ENCODE assay signal across 25 mouse cellular contexts in genomic region chr7:143031816-143032215, GRCm38 (mm10). TPM values are rescaled to one million over a fixed set of nuclear protein-coding genes. Genes with fewer than 3 reads are reported as not detected.
A peak's percentile ranks its signal among the peaks of the same experiment; 100 is the strongest.
DNase-seq lines count a peak whose midpoint lies in the region; ATAC-seq lines count a peak whose summit lies in the region.
"Had no signal": no experiment of that assay in that cellular context is flagged by ENCODE, and none has a peak within 500 bp of the region (broad histone marks: within the 10 kb centered on the region; RNA-seq: fewer than 3 reads in every experiment).

No protein-coding gene starts in this region.

- intact Hi-C loops in heart, postnatal 14 days (cut with DNase I) = no loop called here

- 30% methylated on average over 1 of the region's 1 CpGs for WGBS in heart, embryonic 15.5 days
- WGBS in heart, embryonic 10.5 days = 75% methylated on average over 1 of the region's 1 CpGs
- WGBS in heart, embryonic 16.5 days = 18% methylated on average over 1 of the region's 1 CpGs
- 84% methylated on average over 1 of the region's 1 CpGs for WGBS in midbrain, embryonic 11.5 days

- H3K27me3 ChIP-seq in heart, embryonic 15.5 days = no peaks in the 10 kb centered on the region
- no peaks in the 10 kb centered on the region for H3K27me3 ChIP-seq in heart, embryonic 10.5 days (ENCODE audit: insufficient read depth, poor library complexity, severe bottlenecking)
- no peaks in the 10 kb centered on the region for H3K27me3 ChIP-seq in heart, embryonic 16.5 days (ENCODE audit: control insufficient read depth, insufficient read depth, low read length)
- H3K27me3 ChIP-seq in midbrain, embryonic 11.5 days (ENCODE audit: control insufficient read depth, insufficient read depth, low read length) = no peaks in the 10 kb centered on the region
- H3K27me3 ChIP-seq: kidney, embryonic 15.5 days; limb, embryonic 13.5 days; liver, embryonic 12.5 days had no signal

- H3K4me1 ChIP-seq in heart, embryonic 15.5 days (replicated peaks) = peaks cover 25% of the 10 kb centered on the region
- H3K4me1 ChIP-seq in heart, embryonic 10.5 days = peaks cover 8% of the 10 kb centered on the region; the same call in 1 of the 2 replicates
- peaks cover 18% of the 10 kb centered on the region for H3K4me1 ChIP-seq in heart, embryonic 16.5 days (ENCODE audit: control insufficient read depth, insufficient read depth, low read length)
- no peaks in the 10 kb centered on the region for H3K4me1 ChIP-seq in midbrain, embryonic 11.5 days (ENCODE audit: control insufficient read depth, insufficient read depth, low read length)
- H3K4me1 ChIP-seq: embryonic facial prominence, embryonic 10.5 days; forebrain, embryonic 10.5 days; hindbrain, embryonic 10.5 days; limb, embryonic 13.5 days; midbrain, embryonic 10.5 days had no signal

- ATAC-seq in heart, embryonic 15.5 days (replicated peaks; ENCODE audit: insufficient number of reproducible peaks, insufficient read depth, low FRiP score, low read depth) = 0 out of 2 replicates have a peak, but pooled peaks have one; percentile 64
- peak; percentile 49 for ATAC-seq in heart, embryonic 16.5 days (replicated peaks; ENCODE audit: extremely low read depth, insufficient read depth, low FRiP score)
- no peak for ATAC-seq in midbrain, embryonic 11.5 days (ENCODE audit: low FRiP score)
- ATAC-seq: forebrain, embryonic 16.5 days; hindbrain, embryonic 16.5 days; liver, embryonic 12.5 days had no signal

- H3K27ac ChIP-seq in heart, embryonic 15.5 days = peak overlapping the region; percentile 65
- H3K27ac ChIP-seq in heart, embryonic 10.5 days = no peak overlapping the region
- peak overlapping the region; percentile 66 for H3K27ac ChIP-seq in heart, embryonic 16.5 days (ENCODE audit: low read length)
- no peak overlapping the region for H3K27ac ChIP-seq in midbrain, embryonic 11.5 days (ENCODE audit: low read depth, low read length)
- H3K27ac ChIP-seq: embryonic facial prominence, embryonic 10.5 days; forebrain, embryonic 10.5 days; hindbrain, embryonic 10.5 days; kidney, embryonic 15.5 days; limb, embryonic 13.5 days; liver, embryonic 12.5 days; midbrain, embryonic 10.5 days had no signal

- no peaks in the 10 kb centered on the region for H3K9me3 ChIP-seq in heart, embryonic 15.5 days (replicated peaks)
- H3K9me3 ChIP-seq in heart, embryonic 10.5 days = no peaks in the 10 kb centered on the region
- H3K9me3 ChIP-seq in heart, embryonic 16.5 days (replicated peaks; ENCODE audit: control insufficient read depth, low read length) = no peaks in the 10 kb centered on the region
- no peaks in the 10 kb centered on the region for H3K9me3 ChIP-seq in midbrain, embryonic 11.5 days (ENCODE audit: control insufficient read depth, low read length)
- H3K9me3 ChIP-seq: embryonic facial prominence, embryonic 10.5 days; forebrain, embryonic 10.5 days; hindbrain, embryonic 10.5 days; kidney, embryonic 15.5 days; limb, embryonic 13.5 days; liver, embryonic 12.5 days; midbrain, embryonic 10.5 days had no signal

- H3K36me3 ChIP-seq in heart, embryonic 15.5 days = no peaks in the 10 kb centered on the region
- peaks cover 9% of the 10 kb centered on the region; the same call in 1 of the 2 replicates for H3K36me3 ChIP-seq in heart, embryonic 10.5 days
- peaks cover 3% of the 10 kb centered on the region; the same call in 1 of the 2 replicates for H3K36me3 ChIP-seq in heart, embryonic 16.5 days (ENCODE audit: control insufficient read depth, insufficient read depth)
- no peaks in the 10 kb centered on the region for H3K36me3 ChIP-seq in midbrain, embryonic 11.5 days (ENCODE audit: control insufficient read depth, insufficient read depth, low read length)
- H3K36me3 ChIP-seq: embryonic facial prominence, embryonic 10.5 days; forebrain, embryonic 10.5 days; hindbrain, embryonic 10.5 days; liver, embryonic 12.5 days had no signal

- H3K4me2 ChIP-seq in heart, embryonic 15.5 days = no peak overlapping the region
- no peak overlapping the region for H3K4me2 ChIP-seq in heart, embryonic 16.5 days (ENCODE audit: low read depth, low read length)
- H3K4me2 ChIP-seq in midbrain, embryonic 11.5 days = no peak overlapping the region
- H3K4me2 ChIP-seq: kidney, embryonic 15.5 days; limb, embryonic 13.5 days; liver, embryonic 12.5 days had no signal

- no peak overlapping the region for H3K4me3 ChIP-seq in heart, embryonic 15.5 days
- H3K4me3 ChIP-seq in heart, embryonic 10.5 days = no peak overlapping the region
- no peak overlapping the region for H3K4me3 ChIP-seq in heart, embryonic 16.5 days (ENCODE audit: low read length)
- H3K4me3 ChIP-seq in midbrain, embryonic 11.5 days (ENCODE audit: low read depth, low read length) = no peak overlapping the region
- H3K4me3 ChIP-seq: embryonic facial prominence, embryonic 10.5 days; forebrain, embryonic 10.5 days; hindbrain, embryonic 10.5 days; kidney, embryonic 15.5 days; limb, embryonic 13.5 days; liver, embryonic 12.5 days; midbrain, embryonic 10.5 days had no signal

- peak; percentile 92 for DNase-seq in heart, adult 11 months
- DNase-seq in heart, postnatal 14 days = no peak
- no peak for DNase-seq in heart, embryonic 10.5 days (ENCODE audit: low spot score)
- DNase-seq in NIH3T3 (ENCODE audit: low read depth) = peak; percentile 83
- DNase-seq in right cerebral cortex, postnatal 10 days (ENCODE audit: low spot score in 2 of 2) = no peak
- DNase-seq in midbrain, embryonic 11.5 days (ENCODE audit: low spot score, missing footprints) = no peak
- DNase-seq: cerebellum, adult 9-11 months; gastrocnemius, postnatal 25 days; kidney, adult 11 months; kidney, postnatal 36 days; layer of hippocampus, adult 9-11 months; lung, adult 18-20 months; right cerebral cortex, postnatal 4 days; thymus, postnatal 14 days had no signal

- no peak overlapping the region for H3K9ac ChIP-seq in heart, embryonic 15.5 days
- no peak overlapping the region for H3K9ac ChIP-seq in heart, embryonic 16.5 days (ENCODE audit: low read length)
- no peak overlapping the region for H3K9ac ChIP-seq in midbrain, embryonic 11.5 days (ENCODE audit: low read length)
- H3K9ac ChIP-seq: kidney, embryonic 15.5 days; limb, embryonic 13.5 days; liver, embryonic 12.5 days had no signal

RNA-seq across cellular contexts. Expression of gene Cd81, which starts 20.7 kb away (rescaled TPM):
- 100 to 1,000 TPM; 505 to 506 TPM for total RNA-seq in heart, postnatal 14 days (2021)
- 780 and 813 TPM in 2 replicates for polyA plus RNA-seq in heart, embryonic 15.5 days (2015; fragmentation: Nextera tagmentation; extraction: Ambion mirVana)
- 472 and 583 TPM in 2 replicates for polyA plus RNA-seq in heart, embryonic 10.5 days (2016; fragmentation: Nextera tagmentation; extraction: Ambion mirVana)
- polyA plus RNA-seq in heart, embryonic 16.5 days (2015; fragmentation: Nextera tagmentation; extraction: Ambion mirVana) = 878 and 900 TPM in 2 replicates
- polyA plus RNA-seq in midbrain, embryonic 11.5 days (2014; fragmentation: Nextera tagmentation; extraction: Ambion mirVana) = 256 and 276 TPM in 2 replicates

RNA-seq across cellular contexts. Expression of gene Tspan32, which starts 27.0 kb away (rescaled TPM):
- total RNA-seq in heart, postnatal 14 days (2021) = 1 to 10 TPM in 1 of 2 experiments, under 1 TPM in 1; 0.91 to 1.1 TPM
- 2.4 and 3.7 TPM in 2 replicates for polyA plus RNA-seq in heart, embryonic 15.5 days (2015; fragmentation: Nextera tagmentation; extraction: Ambion mirVana)
- 19.3 and 21.1 TPM in 2 replicates for polyA plus RNA-seq in heart, embryonic 10.5 days (2016; fragmentation: Nextera tagmentation; extraction: Ambion mirVana)
- polyA plus RNA-seq in heart, embryonic 16.5 days (2015; fragmentation: Nextera tagmentation; extraction: Ambion mirVana) = 2.5 and 2.9 TPM in 2 replicates
- 5.0 and 6.2 TPM in 2 replicates for polyA plus RNA-seq in midbrain, embryonic 11.5 days (2014; fragmentation: Nextera tagmentation; extraction: Ambion mirVana)

RNA-seq across cellular contexts. Expression of gene Tssc4, which starts 37.2 kb away (rescaled TPM):
- total RNA-seq in heart, postnatal 14 days (2021) = 10 to 100 TPM; 19.0 to 20.7 TPM
- polyA plus RNA-seq in heart, embryonic 15.5 days (2015; fragmentation: Nextera tagmentation; extraction: Ambion mirVana) = 45.7 and 66.2 TPM in 2 replicates
- 78.0 and 99.5 TPM in 2 replicates for polyA plus RNA-seq in heart, embryonic 10.5 days (2016; fragmentation: Nextera tagmentation; extraction: Ambion mirVana)
- polyA plus RNA-seq in heart, embryonic 16.5 days (2015; fragmentation: Nextera tagmentation; extraction: Ambion mirVana) = 59.2 and 61.5 TPM in 2 replicates
- polyA plus RNA-seq in midbrain, embryonic 11.5 days (2014; fragmentation: Nextera tagmentation; extraction: Ambion mirVana) = 61.1 and 63.8 TPM in 2 replicates

Comparison
In these comparisons a context has a peak if more than half of its experiments do, and no peak if none do; other contexts are left out.
1. DNase-seq: peak in heart, adult 11 months (single experiment) and NIH3T3 (single experiment); none in heart, postnatal 14 days (0 of 2), heart, embryonic 10.5 days (single experiment), right cerebral cortex, postnatal 10 days (0 of 2) and midbrain, embryonic 11.5 days (single experiment).
2. H3K27ac ChIP-seq: peak in heart, embryonic 15.5 days (single experiment) and heart, embryonic 16.5 days (single experiment); none in heart, embryonic 10.5 days (single experiment) and midbrain, embryonic 11.5 days (single experiment).